Mouse (Mus musculus): ENCODE measurements around the gene Gm7145. TPM values are rescaled to one million over a fixed set of nuclear protein-coding genes. Genes with fewer than 3 reads are reported as not detected.

Gene Gm7145
- polyA plus RNA-seq (2012; rRNA removed) = not detected in 2 replicates

GRCm38 (mm10) chr1:117965639-117966038, at the start of gene Gm7145:
Gene Gm7145, plus strand, starts transcription at chr1:117965939.

GRCm38 (mm10) chr1:117927715-117928114, 38.0 kb upstream of the Gm7145 start, which contains the start of gene Gm28168:
Gene Gm28168, plus strand, starts transcription at chr1:117928015.

Other genes starting within 250 kb of the Gm7145 start
- gene B020011L13Rik, start 184.8 kb upstream of the Gm7145 start, polyA plus RNA-seq (2012; rRNA removed) = not detected in 2 replicates
- not detected in 2 replicates for gene Gm28360, start 135.9 kb upstream of the Gm7145 start, polyA plus RNA-seq (2012; rRNA removed)
- not detected in 2 replicates for gene Gm28168, start 37.9 kb upstream of the Gm7145 start, polyA plus RNA-seq (2012; rRNA removed)
- gene Gm29106, start 210.6 kb downstream of the Gm7145 start, polyA plus RNA-seq (2012; rRNA removed) = not detected in 2 replicates